Comparison of ENCODE assay signal across 9 mouse cellular contexts in genomic region chr17:64622352-64622886, GRCm38 (mm10). TPM values are rescaled to one million over a fixed set of nuclear protein-coding genes. Genes with fewer than 3 reads are reported as not detected.
DNase-seq lines count a peak whose midpoint lies in the region; ATAC-seq and TF ChIP-seq lines count a peak whose summit lies in the region.
"Had no signal": no experiment of that assay in that cellular context is flagged by ENCODE, and none has a peak within 500 bp of the region (broad histone marks: within the 10 kb centered on the region; RNA-seq: fewer than 3 reads in every experiment).

No protein-coding gene starts in this region.

- peaks cover 69% of the 10 kb centered on the region for H3K79me2 ChIP-seq in C2C12 (ENCODE audit: control insufficient read depth, insufficient read depth)

- ATAC-seq in activated CD4-positive, CD25-positive, alpha-beta regulatory T cell, adult 4 months: peak; percentile 78
- ATAC-seq in lung, embryonic 14.5 days (ENCODE audit: insufficient read depth): peak; percentile 57; the same call in 1 of the 2 replicates

- no peaks in the 10 kb centered on the region for H3K27me3 ChIP-seq in C2C12 (ENCODE audit: control insufficient read depth, insufficient read depth, insufficient read length)
- H3K27me3 ChIP-seq in lung, embryonic 14.5 days (ENCODE audit: insufficient read depth, low read length): no peaks in the 10 kb centered on the region
- no peaks in the 10 kb centered on the region for H3K27me3 ChIP-seq in forebrain, embryonic 10.5 days (ENCODE audit: poor library complexity, severe bottlenecking)

- H3K27ac ChIP-seq in lung, embryonic 14.5 days (ENCODE audit: low read depth): peak overlapping the region; percentile 46
- H3K27ac ChIP-seq in forebrain, embryonic 10.5 days: no peak overlapping the region
- H3K27ac ChIP-seq: limb, embryonic 10.5 days had no signal

- peak overlapping the region; percentile 68 for H3ac ChIP-seq in C2C12 (ENCODE audit: control insufficient read depth, insufficient read length, low read depth)

- H3K4me1 ChIP-seq in lung, embryonic 14.5 days (ENCODE audit: insufficient read depth): no peaks in the 10 kb centered on the region; the same call in 1 of the 2 replicates
- H3K4me1 ChIP-seq in forebrain, embryonic 10.5 days: peaks cover 13% of the 10 kb centered on the region; the same call in 1 of the 2 replicates

- intact Hi-C loops in heart, postnatal 36 days (cut with DNase I): no loop called here

- H3K9me3 ChIP-seq in lung, embryonic 14.5 days (ENCODE audit: low read depth, low read length): no peaks in the 10 kb centered on the region
- no peaks in the 10 kb centered on the region for H3K9me3 ChIP-seq in forebrain, embryonic 10.5 days
- H3K9me3 ChIP-seq: limb, embryonic 10.5 days had no signal

- no peak overlapping the region for H3K9ac ChIP-seq in lung, embryonic 14.5 days

- DNase-seq in heart, postnatal 36 days: peak; percentile 55 to 62
- DNase-seq in lung, embryonic 14.5 days: peak; percentile 51
- no peak for DNase-seq in neural tube, embryonic 10.5 days (ENCODE audit: extremely low spot score, low spot score)
- DNase-seq in spleen, adult 12 weeks (ENCODE audit: low spot score): no peak
- DNase-seq in spleen, postnatal 36 days (ENCODE audit: low spot score in 2 of 2): no peak
- DNase-seq in forebrain, embryonic 10.5 days (ENCODE audit: extremely low spot score, low spot score): no peak

- 85% methylated on average over 11 of the region's 11 CpGs for WGBS in lung, embryonic 14.5 days
- 87% methylated on average over 11 of the region's 11 CpGs for WGBS in forebrain, embryonic 10.5 days

- peak overlapping the region; percentile 20; the same call in 1 of the 2 replicates for H3K4me2 ChIP-seq in lung, embryonic 14.5 days

- TF ChIP-seq CTCF in C2C12 (IDR thresholded peaks at IDR 0.05; ENCODE audit: control insufficient read depth, insufficient read depth, insufficient read length): no peak
- no peak for TF ChIP-seq CTCF in lung, embryonic 14.5 days (IDR thresholded peaks at IDR 0.05; ENCODE audit: low read depth)

- H3K36me3 ChIP-seq in C2C12 (ENCODE audit: control insufficient read depth, insufficient read depth): peaks cover 30% of the 10 kb centered on the region
- peaks cover 24% of the 10 kb centered on the region for H3K36me3 ChIP-seq in lung, embryonic 14.5 days (ENCODE audit: insufficient read depth)
- H3K36me3 ChIP-seq in forebrain, embryonic 10.5 days (replicated peaks): peaks cover 10% of the 10 kb centered on the region; the same call in 1 of the 2 replicates

- H3K79me3 ChIP-seq in C2C12 (ENCODE audit: low read depth): peaks cover 23% of the 10 kb centered on the region

- no peak overlapping the region for H3K4me3 ChIP-seq in C2C12 (ENCODE audit: insufficient read depth, poor library complexity, severe bottlenecking)
- H3K4me3 ChIP-seq in lung, embryonic 14.5 days (ENCODE audit: low read depth, low read length): no peak overlapping the region
- no peak overlapping the region for H3K4me3 ChIP-seq in forebrain, embryonic 10.5 days
- H3K4me3 ChIP-seq: limb, embryonic 10.5 days had no signal

TF ChIP-seq in C2C12, 6 proteins besides CTCF, POLR2A, EP300 and RAD21:
- TF ChIP-seq CEBPB (IDR thresholded peaks at IDR 0.05; ENCODE audit: low read depth): no peak
- no peak for TF ChIP-seq MAX (IDR thresholded peaks at IDR 0.05)
- no peak for TF ChIP-seq FOSL1 (IDR thresholded peaks at IDR 0.05; ENCODE audit: insufficient read depth, low read length, poor library complexity, severe bottlenecking)
- TF ChIP-seq MYOD1 (IDR thresholded peaks at IDR 0.05; ENCODE audit: control insufficient read depth, insufficient read length, low read depth): no peak
- peak; percentile 17 for TF ChIP-seq USF1 (IDR thresholded peaks at IDR 0.05; ENCODE audit: low read depth)

RNA-seq across cellular contexts. Expression of gene Man2a1, which starts 21.9 kb away (rescaled TPM):
- polyA plus RNA-seq in C2C12 (2012; fragmentation: generic; extraction: Trizol): 12.5 TPM
- polyA plus RNA-seq in activated CD4-positive, CD25-positive, alpha-beta regulatory T cell, adult 4 months (2017; shearing (Covaris generic)): 10 to 100 TPM; 11.8 to 13.5 TPM
- 10 to 100 TPM; 16.4 to 21.9 TPM for total RNA-seq in heart, postnatal 36 days (2021)
- polyA plus RNA-seq in lung, embryonic 14.5 days (2014; fragmentation: Nextera tagmentation; extraction: Ambion mirVana): 9.0 and 10.3 TPM in 2 replicates
- 3.1 and 4.9 TPM in 2 replicates for polyA plus RNA-seq in forebrain, embryonic 10.5 days (2016; fragmentation: Nextera tagmentation; extraction: Ambion mirVana)

Comparison
In these comparisons a context has a peak if more than half of its experiments do, and no peak if none do; other contexts are left out.
1. DNase-seq: peak in heart, postnatal 36 days (2 of 2) and lung, embryonic 14.5 days (single experiment); none in neural tube, embryonic 10.5 days (single experiment), spleen, adult 12 weeks (single experiment), spleen, postnatal 36 days (0 of 2) and forebrain, embryonic 10.5 days (single experiment).